Mouse (Mus musculus): ENCODE measurements around the gene Cnr2. TPM values are rescaled to one million over a fixed set of nuclear protein-coding genes. Genes with fewer than 3 reads are reported as not detected.

The Cnr2 gene
- polyA plus RNA-seq, 2 experiments = 0.70 to 0.94 TPM

- DNase-seq (ENCODE audit: low spot score) (no peak), ATAC-seq (ENCODE audit: low FRiP score, low read depth) (no peak)
- no peak overlapping the region for H3K9ac ChIP-seq (ENCODE audit: low read depth, low read length, severe bottlenecking)
Observed at GRCm38 (mm10) chr4:135949475-135949874, 54.3 kb downstream of the Cnr2 start.

DNA sequence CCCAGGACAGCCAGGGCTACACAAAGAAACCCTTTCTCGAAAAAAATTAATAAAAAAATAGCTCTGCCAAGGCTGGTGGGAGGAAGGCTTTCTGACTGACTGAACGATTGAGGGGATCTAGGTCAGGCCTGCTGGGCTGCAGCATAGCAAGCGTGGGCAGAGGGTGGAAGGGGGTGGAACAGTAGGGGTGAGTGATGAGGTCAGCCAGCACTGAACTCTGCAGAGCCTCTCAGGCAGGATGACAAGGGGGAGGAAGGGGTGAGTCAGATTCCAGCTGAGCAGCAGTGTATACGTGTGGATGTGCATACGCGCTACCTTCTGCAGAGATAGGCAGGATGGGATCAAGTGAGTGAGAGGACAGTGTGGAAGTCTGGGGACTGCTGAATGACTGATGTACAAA, 54.7 kb downstream of the Cnr2 start:
- H3K27me3 ChIP-seq (ENCODE audit: control insufficient read depth, insufficient read depth, low read length) = no peaks in the 10 kb centered on the region
- H3K27ac ChIP-seq (replicated peaks; ENCODE audit: low read depth, low read length) = no peak overlapping the region
- no peak overlapping the region for H3K4me2 ChIP-seq (replicated peaks; ENCODE audit: low read depth, low read length, severe bottlenecking)
- no peak for DNase-seq (ENCODE audit: low spot score)
- H3K9ac ChIP-seq (ENCODE audit: low read depth, low read length, severe bottlenecking) = no peak overlapping the region
- TF ChIP-seq POLR2A (IDR thresholded peaks at IDR 0.05; ENCODE audit: borderline replicate concordance, extremely low read depth, insufficient read depth, insufficient read length) = no peak
- no peaks in the 10 kb centered on the region for H3K9me3 ChIP-seq (ENCODE audit: control insufficient read depth, low read length)
- no peak overlapping the region for H3K4me3 ChIP-seq (replicated peaks; ENCODE audit: low read length)
- 73% methylated on average over 6 of the region's 6 CpGs for WGBS
- peaks cover 9% of the 10 kb centered on the region; the same call in 1 of the 2 replicates for H3K4me1 ChIP-seq (ENCODE audit: control insufficient read depth, insufficient read depth, low read length)
- peaks cover 32% of the 10 kb centered on the region for H3K36me3 ChIP-seq (ENCODE audit: control insufficient read depth, insufficient read depth, low read length)
- no peak for ATAC-seq (ENCODE audit: low FRiP score, low read depth)

More at GRCm38 (mm10) chr4:135949475-135949874, 54.3 kb downstream of the Cnr2 start:
- peaks cover 28% of the 10 kb centered on the region for H3K36me3 ChIP-seq (ENCODE audit: control insufficient read depth, insufficient read depth, low read length)
- H3K4me3 ChIP-seq (replicated peaks; ENCODE audit: low read length) = no peak overlapping the region
- no peaks in the 10 kb centered on the region for H3K9me3 ChIP-seq (ENCODE audit: control insufficient read depth, low read length)
- H3K27me3 ChIP-seq (ENCODE audit: control insufficient read depth, insufficient read depth, low read length) = no peaks in the 10 kb centered on the region
- H3K27ac ChIP-seq (replicated peaks; ENCODE audit: low read depth, low read length) = no peak overlapping the region
- TF ChIP-seq POLR2A (IDR thresholded peaks at IDR 0.05; ENCODE audit: borderline replicate concordance, extremely low read depth, insufficient read depth, insufficient read length) = no peak
- WGBS = 89% methylated on average over 10 of the region's 10 CpGs
- no peak overlapping the region for H3K4me2 ChIP-seq (replicated peaks; ENCODE audit: low read depth, low read length, severe bottlenecking)
- H3K4me1 ChIP-seq (ENCODE audit: control insufficient read depth, insufficient read depth, low read length) = peaks cover 9% of the 10 kb centered on the region; the same call in 1 of the 2 replicates

DNA sequence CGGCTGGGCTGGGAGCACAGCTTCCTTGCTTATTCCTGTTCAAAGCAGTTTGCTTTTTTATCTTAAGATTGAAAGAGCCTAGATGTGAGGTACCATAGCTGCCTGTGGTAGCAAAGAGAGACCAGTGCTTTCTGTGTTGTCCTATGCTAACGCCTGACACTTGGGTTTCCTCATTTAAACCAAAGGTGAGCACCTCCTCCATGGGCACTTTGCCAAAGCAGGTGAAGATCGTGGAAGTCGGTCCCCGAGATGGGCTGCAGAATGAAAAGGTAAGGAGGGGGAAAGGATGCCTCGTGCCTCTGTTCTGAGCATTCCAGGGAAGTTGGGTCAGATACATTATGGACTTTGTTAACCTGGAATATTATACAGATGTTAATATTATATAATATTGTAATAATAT, 55.2 kb downstream of the Cnr2 start:
- Histone ChIP-seq H3K4me3 (replicated peaks; ENCODE audit: low read length) (no peak overlapping the region), H3K36me3 (ENCODE audit: control insufficient read depth, insufficient read depth, low read length) (peaks cover 35% of the 10 kb centered on the region), H3K9ac (ENCODE audit: low read depth, low read length, severe bottlenecking) (no peak overlapping the region), H3K4me1 (ENCODE audit: control insufficient read depth, insufficient read depth, low read length) (peaks cover 9% of the 10 kb centered on the region; the same call in 1 of the 2 replicates), H3K4me2 (replicated peaks; ENCODE audit: low read depth, low read length, severe bottlenecking) (no peak overlapping the region), H3K27me3 (ENCODE audit: control insufficient read depth, insufficient read depth, low read length) (no peaks in the 10 kb centered on the region), H3K27ac (replicated peaks; ENCODE audit: low read depth, low read length) (no peak overlapping the region), H3K9me3 (ENCODE audit: control insufficient read depth, low read length) (no peaks in the 10 kb centered on the region)
- no peak for ATAC-seq (ENCODE audit: low FRiP score, low read depth)
- DNase-seq (ENCODE audit: low spot score) = no peak
- 87% methylated on average over 6 of the region's 6 CpGs for WGBS
- TF ChIP-seq POLR2A (IDR thresholded peaks at IDR 0.05; ENCODE audit: borderline replicate concordance, extremely low read depth, insufficient read depth, insufficient read length) = no peak

GRCm38 (mm10) chr4:135951505-135951904, 56.3 kb downstream of the Cnr2 start:
- ATAC-seq (ENCODE audit: low FRiP score, low read depth) = no peak
- Histone ChIP-seq H3K27me3 (ENCODE audit: control insufficient read depth, insufficient read depth, low read length) (no peaks in the 10 kb centered on the region), H3K36me3 (ENCODE audit: control insufficient read depth, insufficient read depth, low read length) (peaks cover 45% of the 10 kb centered on the region), H3K4me3 (replicated peaks; ENCODE audit: low read length) (no peak overlapping the region), H3K27ac (replicated peaks; ENCODE audit: low read depth, low read length) (no peak overlapping the region), H3K9me3 (ENCODE audit: control insufficient read depth, low read length) (no peaks in the 10 kb centered on the region), H3K9ac (ENCODE audit: low read depth, low read length, severe bottlenecking) (no peak overlapping the region), H3K4me1 (ENCODE audit: control insufficient read depth, insufficient read depth, low read length) (peaks cover 5% of the 10 kb centered on the region; the same call in 1 of the 2 replicates), H3K4me2 (replicated peaks; ENCODE audit: low read depth, low read length, severe bottlenecking) (no peak overlapping the region)
- WGBS = 94% methylated on average over 3 of the region's 3 CpGs
- TF ChIP-seq POLR2A (IDR thresholded peaks at IDR 0.05; ENCODE audit: borderline replicate concordance, extremely low read depth, insufficient read depth, insufficient read length) = no peak
- no peak for DNase-seq (ENCODE audit: low spot score)

- ATAC-seq (ENCODE audit: low FRiP score, low read depth) = no peak
- WGBS = 89% methylated on average over 3 of the region's 3 CpGs
- no peak for DNase-seq (ENCODE audit: low spot score)
- no peak for TF ChIP-seq POLR2A (IDR thresholded peaks at IDR 0.05; ENCODE audit: borderline replicate concordance, extremely low read depth, insufficient read depth, insufficient read length)
- Histone ChIP-seq H3K27me3 (ENCODE audit: control insufficient read depth, insufficient read depth, low read length) (no peaks in the 10 kb centered on the region), H3K27ac (replicated peaks; ENCODE audit: low read depth, low read length) (no peak overlapping the region), H3K9ac (ENCODE audit: low read depth, low read length, severe bottlenecking) (no peak overlapping the region), H3K9me3 (ENCODE audit: control insufficient read depth, low read length) (no peaks in the 10 kb centered on the region), H3K36me3 (ENCODE audit: control insufficient read depth, insufficient read depth, low read length) (peaks cover 54% of the 10 kb centered on the region), H3K4me2 (replicated peaks; ENCODE audit: low read depth, low read length, severe bottlenecking) (no peak overlapping the region), H3K4me1 (ENCODE audit: control insufficient read depth, insufficient read depth, low read length) (no peaks in the 10 kb centered on the region), H3K4me3 (replicated peaks; ENCODE audit: low read length) (no peak overlapping the region)
Observed at GRCm38 (mm10) chr4:135953179-135953578, 58.0 kb downstream of the Cnr2 start.

- Histone ChIP-seq H3K27ac (replicated peaks; ENCODE audit: low read depth, low read length) (no peak overlapping the region), H3K4me2 (replicated peaks; ENCODE audit: low read depth, low read length, severe bottlenecking) (no peak overlapping the region), H3K36me3 (ENCODE audit: control insufficient read depth, insufficient read depth, low read length) (peaks cover 64% of the 10 kb centered on the region), H3K27me3 (ENCODE audit: control insufficient read depth, insufficient read depth, low read length) (no peaks in the 10 kb centered on the region), H3K4me1 (ENCODE audit: control insufficient read depth, insufficient read depth, low read length) (no peaks in the 10 kb centered on the region), H3K4me3 (replicated peaks; ENCODE audit: low read length) (no peak overlapping the region), H3K9me3 (ENCODE audit: control insufficient read depth, low read length) (no peaks in the 10 kb centered on the region), H3K9ac (ENCODE audit: low read depth, low read length, severe bottlenecking) (no peak overlapping the region)
- TF ChIP-seq POLR2A (IDR thresholded peaks at IDR 0.05; ENCODE audit: borderline replicate concordance, extremely low read depth, insufficient read depth, insufficient read length) = no peak
- ATAC-seq (ENCODE audit: low FRiP score, low read depth) = peak; percentile 68
- peak; percentile 52 for DNase-seq (ENCODE audit: low spot score)
- WGBS = 6% methylated on average over 2 of the region's 2 CpGs
Observed at GRCm38 (mm10) chr4:135954241-135954640, 59.0 kb downstream of the Cnr2 start.
